Mouse (Mus musculus) embryonic facial prominence, embryonic 11.5 days (tissue): ENCODE measurements at regions not wholly inside any gene's neighbourhood (a gene's known extent, or its start where the extent isn't known, plus 50 kb on each side); places are given as distances from the start of the nearest gene placed in this dataset.

Experiments
- ATAC-seq: fragments of 200-750 bp; cut with Nextera tagmentation; replicated peaks from 2 replicates; pipeline ENCODE4 v1.8.0; 2017; ENCODE audit warnings: low read depth; ENCODE audit not compliant: insufficient number of reproducible peaks, low FRiP score, low TSS enrichment
- DNase-seq: peaks from one replicate; pipeline ENCODE4 v3.0.0-alpha.2; 2015; ENCODE audit warnings: low spot score
- H3K27ac ChIP-seq: fragments of 300-500 bp; sonication (generic); replicated peaks from 2 replicates; pipeline ENCODE4 v1.5.1; 2014; ENCODE audit warnings: mild to moderate bottlenecking, low read depth, low read length, control low read depth
- H3K27me3 ChIP-seq: fragments of 300-500 bp; sonication (generic); 2 replicates; pipeline ENCODE4 v1.6.1; 2014; ENCODE audit warnings: mild to moderate bottlenecking, low read length, moderate library complexity, mixed read lengths; ENCODE audit not compliant: control insufficient read depth, insufficient read depth
- H3K36me3 ChIP-seq: fragments of 300-500 bp; sonication (generic); replicated peaks from 2 replicates; pipeline ENCODE4 v1.6.1; 2014; ENCODE audit warnings: low read depth, mild to moderate bottlenecking, low read length, moderate library complexity, mixed read lengths; ENCODE audit not compliant: control insufficient read depth, insufficient read depth
- H3K4me1 ChIP-seq: fragments of 300-500 bp; sonication (generic); 2 replicates; pipeline ENCODE4 v1.6.1; 2014; ENCODE audit warnings: low read length, mixed read lengths; ENCODE audit not compliant: control insufficient read depth, insufficient read depth
- H3K4me2 ChIP-seq: fragments of 300-500 bp; sonication (generic); 2 replicates; pipeline ENCODE4 v1.6.1; 2014; ENCODE audit warnings: low read depth, mild to moderate bottlenecking, control low read depth, low read length, moderate library complexity
- H3K4me3 ChIP-seq: fragments of 300-500 bp; sonication (generic); 2 replicates; pipeline ENCODE4 v1.5.1; 2014; ENCODE audit warnings: low read depth, low read length, control low read depth
- H3K9ac ChIP-seq: fragments of 300-500 bp; sonication (generic); replicated peaks from 2 replicates; pipeline ENCODE4 v1.6.1; 2014; ENCODE audit warnings: mild to moderate bottlenecking, control low read depth, low read length
- H3K9me3 ChIP-seq: fragments of 300-500 bp; sonication (generic); replicated peaks from 2 replicates; pipeline ENCODE4 v1.6.1; 2016; ENCODE audit warnings: mild to moderate bottlenecking, low read length, inconsistent platforms, mixed read lengths; ENCODE audit not compliant: control insufficient read depth
- WGBS: fragments of 180-500 bp; shearing (Covaris S2); extraction: QIAGEN DNeasy Blood & Tissue Kit; methylation state at CpG from one replicate; pipeline ENCODE4 v1.1.7; 2014; 5-methylcytosine and 5-hydroxymethylcytosine counted together

- H3K36me3 ChIP-seq = no peaks in the 10 kb centered on the region
- H3K9ac ChIP-seq = no peak overlapping the region
- H3K27ac ChIP-seq = peak overlapping the region; percentile 16; the same call in 1 of the 2 replicates
- no peaks in the 10 kb centered on the region for H3K27me3 ChIP-seq
- H3K4me2 ChIP-seq = no peak overlapping the region
- 65% methylated on average over 4 of the region's 4 CpGs for WGBS
- no peak for ATAC-seq
- no peak for DNase-seq
- no peak overlapping the region for H3K4me3 ChIP-seq
- no peaks in the 10 kb centered on the region for H3K9me3 ChIP-seq
- peaks cover 5% of the 10 kb centered on the region for H3K4me1 ChIP-seq
Observed at GRCm38 (mm10) chr13:28557032-28557570, 299.8 kb downstream of the Gm11361 start.

GRCm38 (mm10) chr13:28556385-28556938, 299.1 kb downstream of the Gm11361 start:
- peak; percentile 72 for DNase-seq
- WGBS = 34% methylated on average over 5 of the region's 5 CpGs
- peaks cover 5% of the 10 kb centered on the region for H3K4me1 ChIP-seq

GRCm38 (mm10) chr13:28554143-28554830, 297.0 kb downstream of the Gm11361 start:
- Histone ChIP-seq H3K4me1 (peaks cover 5% of the 10 kb centered on the region), H3K9ac (no peak overlapping the region), H3K36me3 (no peaks in the 10 kb centered on the region), H3K9me3 (no peaks in the 10 kb centered on the region), H3K27me3 (no peaks in the 10 kb centered on the region), H3K27ac (no peak overlapping the region), H3K4me3 (no peak overlapping the region), H3K4me2 (no peak overlapping the region)
- no peak for DNase-seq
- no peak for ATAC-seq
- 77% methylated on average over 12 of the region's 12 CpGs for whole genome bisulfite sequencing

More at GRCm38 (mm10) chr13:28556385-28556938, 299.1 kb downstream of the Gm11361 start:
- Histone ChIP-seq H3K9ac (no peak overlapping the region), H3K4me2 (no peak overlapping the region), H3K27ac (0 out of 2 replicates have a peak overlapping the region, but pooled peaks have one; percentile 16), H3K36me3 (no peaks in the 10 kb centered on the region), H3K27me3 (no peaks in the 10 kb centered on the region), H3K9me3 (no peaks in the 10 kb centered on the region), H3K4me3 (no peak overlapping the region)
- no peak for ATAC-seq

- 0 out of 2 replicates have a peak, but pooled peaks have one; percentile 48 for ATAC-seq
- H3K9me3 ChIP-seq = no peaks in the 10 kb centered on the region
- peaks cover 5% of the 10 kb centered on the region for H3K4me1 ChIP-seq
- H3K9ac ChIP-seq = no peak overlapping the region
- H3K4me3 ChIP-seq = no peak overlapping the region
- no peak overlapping the region for H3K4me2 ChIP-seq
- H3K27me3 ChIP-seq = no peaks in the 10 kb centered on the region
- WGBS = 25% methylated on average over 10 of the region's 10 CpGs
- DNase-seq = peak; percentile 53
- peak overlapping the region; percentile 17; the same call in 1 of the 2 replicates for H3K27ac ChIP-seq
- no peaks in the 10 kb centered on the region for H3K36me3 ChIP-seq
Observed at GRCm38 (mm10) chr13:28552974-28553750, 295.8 kb downstream of the Gm11361 start.

GRCm38 (mm10) chr13:28551555-28551954, 294.2 kb downstream of the Gm11361 start:
- Histone ChIP-seq H3K4me2 (no peak overlapping the region), H3K27ac (no peak overlapping the region), H3K27me3 (no peaks in the 10 kb centered on the region), H3K4me1 (peaks cover 5% of the 10 kb centered on the region), H3K36me3 (no peaks in the 10 kb centered on the region), H3K9me3 (no peaks in the 10 kb centered on the region), H3K9ac (no peak overlapping the region), H3K4me3 (no peak overlapping the region)
- WGBS = 71% methylated on average over 6 of the region's 6 CpGs
- DNase-seq = no peak
- no peak for ATAC-seq

- no peak for DNase-seq
- Histone ChIP-seq H3K27me3 (no peaks in the 10 kb centered on the region), H3K9me3 (no peaks in the 10 kb centered on the region), H3K4me1 (peaks cover 11% of the 10 kb centered on the region), H3K36me3 (no peaks in the 10 kb centered on the region), H3K27ac (peak overlapping the region; percentile 41; the same call in 1 of the 2 replicates), H3K4me2 (no peak overlapping the region), H3K9ac (no peak overlapping the region), H3K4me3 (no peak overlapping the region)
- 86% methylated on average over 1 of the region's 1 CpGs for WGBS
- ATAC-seq = no peak
Observed at GRCm38 (mm10) chr13:28545797-28546196, 288.5 kb downstream of the Gm11361 start.

- WGBS = 51% methylated on average over 2 of the region's 2 CpGs
- H3K4me2 ChIP-seq = no peak overlapping the region
Observed at GRCm38 (mm10) chr13:28545337-28545736, 288.0 kb downstream of the Gm11361 start.

More at GRCm38 (mm10) chr13:28545337-28545736, 288.0 kb downstream of the Gm11361 start:
- Histone ChIP-seq H3K4me3 (no peak overlapping the region), H3K9ac (0 out of 2 replicates have a peak overlapping the region, but pooled peaks have one; percentile 18), H3K27ac (peak overlapping the region; percentile 60; the same call in 1 of the 2 replicates), H3K4me1 (peaks cover 11% of the 10 kb centered on the region), H3K27me3 (no peaks in the 10 kb centered on the region), H3K36me3 (no peaks in the 10 kb centered on the region), H3K9me3 (no peaks in the 10 kb centered on the region)
- DNase-seq (no peak), ATAC-seq (peak; percentile 47; the same call in 1 of the 2 replicates)
